Mouse (Mus musculus) lung, postnatal 25 days (tissue): ENCODE measurements at regions not wholly inside any gene's neighbourhood (a gene's known extent, or its start where the extent isn't known, plus 50 kb on each side); places are given as distances from the start of the nearest gene placed in this dataset.
A peak's percentile ranks its signal among the peaks of the same experiment; 100 is the strongest.

Experiments used
- DNase-seq: peaks from one replicate; pipeline ENCODE4 v3.0.0; 2022; ENCODE audit warnings: low spot score

GRCm38 (mm10) chr12:47466740-47467139, 648.0 kb upstream of the Nova1 start:
- no peak for DNase-seq

- DNase-seq = no peak
These were observed 647.2 kb upstream of the Nova1 start for GRCm38 (mm10) chr12:47465924-47466323.

- DNase-seq = no peak
These were observed 612.9 kb upstream of the Nova1 start for GRCm38 (mm10) chr12:47431669-47432068.

GRCm38 (mm10) chr12:47412251-47412650, 593.5 kb upstream of the Nova1 start:
- DNase-seq = no peak

- DNase-seq = peak; percentile 1
These were observed 587.8 kb upstream of the Nova1 start for GRCm38 (mm10) chr12:47406563-47406962.

- DNase-seq = peak; percentile 53
These were observed 587.4 kb upstream of the Nova1 start for GRCm38 (mm10) chr12:47406131-47406530.

- no peak for DNase-seq
These were observed 564.5 kb upstream of the Nova1 start for GRCm38 (mm10) chr12:47383225-47383624.

GRCm38 (mm10) chr12:47353269-47353668, 534.5 kb upstream of the Nova1 start:
- no peak for DNase-seq

GRCm38 (mm10) chr12:47351229-47351628, 532.5 kb upstream of the Nova1 start:
- no peak for DNase-seq

GRCm38 (mm10) chr12:47313413-47313812, 494.7 kb upstream of the Nova1 start:
- DNase-seq = peak; percentile 3

GRCm38 (mm10) chr12:47275904-47276303, 457.2 kb upstream of the Nova1 start:
- DNase-seq = no peak

GRCm38 (mm10) chr12:47272309-47272708, 453.6 kb upstream of the Nova1 start:
- no peak for DNase-seq

- no peak for DNase-seq
These were observed 445.4 kb upstream of the Nova1 start for GRCm38 (mm10) chr12:47264118-47264517.

GRCm38 (mm10) chr12:47263408-47263807, 444.7 kb upstream of the Nova1 start:
- no peak for DNase-seq

GRCm38 (mm10) chr12:47252306-47252705, 433.6 kb upstream of the Nova1 start:
- DNase-seq = no peak

GRCm38 (mm10) chr12:47243623-47244514, 425.1 kb upstream of the Nova1 start:
- DNase-seq = no peak

- DNase-seq = no peak
These were observed 401.3 kb upstream of the Nova1 start for GRCm38 (mm10) chr12:47220016-47220415.

- peak; percentile 28 for DNase-seq
These were observed 400.6 kb upstream of the Nova1 start for GRCm38 (mm10) chr12:47219340-47219739.

GRCm38 (mm10) chr12:47211417-47212104, 392.8 kb upstream of the Nova1 start:
- no peak for DNase-seq

GRCm38 (mm10) chr12:47202936-47203335, 384.2 kb upstream of the Nova1 start:
- DNase-seq = no peak

GRCm38 (mm10) chr12:47198609-47199008, 379.9 kb upstream of the Nova1 start:
- DNase-seq = no peak

- DNase-seq = no peak
These were observed 346.0 kb upstream of the Nova1 start for GRCm38 (mm10) chr12:47164736-47165135.

- peak; percentile 48 for DNase-seq
These were observed 345.4 kb upstream of the Nova1 start for GRCm38 (mm10) chr12:47164031-47164717.
